Mouse (Mus musculus) thymus, adult 2 months (tissue): ENCODE data around the gene Pax5.

Experiments
- CTCF ChIP-seq: fragments of 200-500 bp; IDR thresholded peaks from 2 replicates; pipeline ENCODE4 v1.5.1; 2012; ENCODE audit warnings: mild to moderate bottlenecking, control low read depth, low read length, moderate library complexity, borderline replicate concordance; ENCODE audit not compliant: control insufficient read depth, poor library complexity, insufficient read depth; ENCODE audit errors: extremely low read depth
- POLR2A ChIP-seq: fragments of 200-500 bp; IDR thresholded peaks from 2 replicates; pipeline ENCODE4 v1.6.1; 2012; ENCODE audit warnings: mild to moderate bottlenecking, low read length, control low read depth, moderate library complexity; ENCODE audit not compliant: control insufficient read depth, poor library complexity, insufficient read depth; ENCODE audit errors: extremely low read depth

- TF ChIP-seq CTCF (no peak), POLR2A (no peak)
Measured at GRCm38 (mm10) chr4:44623435-44623727, 86.9 kb downstream of the Pax5 start.
